Mouse (Mus musculus): ENCODE measurements at regions not wholly inside any gene's neighbourhood (a gene's known extent, or its start where the extent isn't known, plus 50 kb on each side); places are given as distances from the start of the nearest gene placed in this dataset.

DNA sequence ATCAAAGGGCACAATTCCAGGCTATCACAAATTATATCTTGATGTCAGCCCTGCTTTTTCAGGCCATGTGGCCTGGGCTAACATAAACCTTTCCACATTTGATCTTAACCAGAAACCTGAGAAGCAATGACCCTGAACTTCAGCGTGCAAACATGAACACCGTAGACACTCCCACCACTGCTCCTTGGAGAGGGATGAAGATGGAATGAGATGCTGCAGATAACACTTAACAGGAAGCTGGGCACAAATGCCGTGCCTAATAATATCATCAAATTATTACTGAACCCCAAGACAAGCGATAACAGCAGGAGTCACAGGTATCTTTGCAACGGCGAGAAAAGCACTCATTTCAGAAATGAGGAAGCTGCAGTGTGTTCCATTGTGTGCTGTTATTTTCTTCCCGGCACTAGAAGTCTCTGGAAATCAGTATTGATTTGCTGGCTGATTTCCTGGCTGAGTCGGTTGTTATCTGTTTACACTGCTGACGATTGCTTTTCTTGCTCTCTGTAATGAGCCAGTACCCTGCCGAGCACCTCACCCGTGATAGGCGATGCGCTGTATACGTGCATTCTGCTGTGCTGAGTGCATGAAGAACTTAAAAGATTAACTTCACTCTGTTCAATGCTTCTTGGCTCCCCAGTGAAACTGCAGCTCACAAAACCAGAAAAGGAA is 91.0 kb downstream of the Gm21962 start:
- Histone ChIP-seq H3K4me1 (ENCODE audit: control insufficient read depth, insufficient read depth, low read length) (no peaks in the 10 kb centered on the region), H3K9me3 (replicated peaks; ENCODE audit: control insufficient read depth, low read length) (no peaks in the 10 kb centered on the region), H3K27ac (ENCODE audit: low read length) (no peak overlapping the region), H3K4me3 (replicated peaks; ENCODE audit: low read length) (no peak overlapping the region), H3K27me3 (ENCODE audit: control insufficient read depth, insufficient read depth, low read length) (no peaks in the 10 kb centered on the region), H3K4me2 (ENCODE audit: low read depth, low read length) (peak overlapping the region; percentile 27), H3K36me3 (ENCODE audit: control insufficient read depth, insufficient read depth, low read length) (no peaks in the 10 kb centered on the region), H3K9ac (ENCODE audit: low read length) (no peak overlapping the region)
- ATAC-seq (ENCODE audit: insufficient read depth, low FRiP score): peak; percentile 71; the same call in 1 of the 2 replicates
- 40% methylated on average over 14 of the region's 14 CpGs for WGBS

DNA sequence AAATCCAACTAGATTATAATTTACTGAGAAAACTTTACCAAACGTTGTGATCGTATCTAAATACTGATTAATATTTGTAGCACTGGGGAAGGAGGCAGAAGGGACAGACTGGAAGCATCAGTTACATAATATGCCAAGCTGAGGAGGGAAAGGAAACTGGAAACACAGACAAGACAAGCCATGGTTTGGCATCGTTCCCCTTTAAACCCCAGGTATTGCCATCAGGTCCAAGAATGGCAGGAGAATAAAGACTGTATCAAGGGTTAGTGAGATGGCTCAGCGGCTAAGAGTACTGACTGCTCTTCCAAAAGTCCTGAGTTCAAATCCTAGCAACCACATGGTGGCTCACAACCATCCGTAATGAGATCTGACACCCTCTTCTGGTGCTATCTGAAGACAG is 92.1 kb downstream of the Gm21962 start:
- 90% methylated on average over 5 of the region's 5 CpGs for WGBS

DNA sequence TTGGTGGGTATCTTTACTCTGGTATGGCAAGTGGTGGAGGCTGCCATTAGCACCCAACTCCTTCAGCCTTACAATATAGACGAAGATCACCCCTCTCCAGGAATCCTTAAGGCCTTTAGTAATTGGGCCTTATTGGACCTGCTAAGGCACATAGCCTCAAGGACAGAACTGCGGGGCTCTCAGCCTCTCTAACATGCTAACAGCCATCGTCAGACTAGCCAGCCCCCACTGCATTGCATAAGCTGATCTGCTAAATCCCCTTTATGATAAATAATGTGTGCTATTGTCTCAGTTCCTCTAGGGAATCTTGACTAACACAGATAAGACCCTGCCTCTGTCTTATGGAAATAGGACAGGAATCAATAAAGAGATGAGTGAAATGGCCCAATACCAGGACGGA is 95.7 kb upstream of the H2afz start:
- Histone ChIP-seq H3K27me3 (ENCODE audit: control insufficient read depth, insufficient read depth, low read length) (no peaks in the 10 kb centered on the region), H3K4me2 (ENCODE audit: low read depth, low read length) (no peak overlapping the region), H3K9ac (ENCODE audit: low read length) (no peak overlapping the region), H3K4me1 (ENCODE audit: control insufficient read depth, insufficient read depth, low read length) (no peaks in the 10 kb centered on the region), H3K36me3 (ENCODE audit: control insufficient read depth, insufficient read depth, low read length) (no peaks in the 10 kb centered on the region), H3K9me3 (replicated peaks; ENCODE audit: control insufficient read depth, low read length) (no peaks in the 10 kb centered on the region), H3K4me3 (replicated peaks; ENCODE audit: low read length) (no peak overlapping the region), H3K27ac (ENCODE audit: low read length) (no peak overlapping the region)
- WGBS: 77% methylated on average over 4 of the region's 4 CpGs
- no peak for ATAC-seq (ENCODE audit: insufficient read depth, low FRiP score)

More for the DNA sequence above, 92.1 kb downstream of the Gm21962 start:
- H3K4me2 ChIP-seq (ENCODE audit: low read depth, low read length): no peak overlapping the region
- no peaks in the 10 kb centered on the region for H3K9me3 ChIP-seq (replicated peaks; ENCODE audit: control insufficient read depth, low read length)
- H3K36me3 ChIP-seq (ENCODE audit: control insufficient read depth, insufficient read depth, low read length): no peaks in the 10 kb centered on the region
- H3K4me1 ChIP-seq (ENCODE audit: control insufficient read depth, insufficient read depth, low read length): no peaks in the 10 kb centered on the region
- no peak for ATAC-seq (ENCODE audit: insufficient read depth, low FRiP score)
- no peak overlapping the region for H3K4me3 ChIP-seq (replicated peaks; ENCODE audit: low read length)
- no peak overlapping the region for H3K9ac ChIP-seq (ENCODE audit: low read length)
- no peak overlapping the region for H3K27ac ChIP-seq (ENCODE audit: low read length)
- H3K27me3 ChIP-seq (ENCODE audit: control insufficient read depth, insufficient read depth, low read length): no peaks in the 10 kb centered on the region

DNA sequence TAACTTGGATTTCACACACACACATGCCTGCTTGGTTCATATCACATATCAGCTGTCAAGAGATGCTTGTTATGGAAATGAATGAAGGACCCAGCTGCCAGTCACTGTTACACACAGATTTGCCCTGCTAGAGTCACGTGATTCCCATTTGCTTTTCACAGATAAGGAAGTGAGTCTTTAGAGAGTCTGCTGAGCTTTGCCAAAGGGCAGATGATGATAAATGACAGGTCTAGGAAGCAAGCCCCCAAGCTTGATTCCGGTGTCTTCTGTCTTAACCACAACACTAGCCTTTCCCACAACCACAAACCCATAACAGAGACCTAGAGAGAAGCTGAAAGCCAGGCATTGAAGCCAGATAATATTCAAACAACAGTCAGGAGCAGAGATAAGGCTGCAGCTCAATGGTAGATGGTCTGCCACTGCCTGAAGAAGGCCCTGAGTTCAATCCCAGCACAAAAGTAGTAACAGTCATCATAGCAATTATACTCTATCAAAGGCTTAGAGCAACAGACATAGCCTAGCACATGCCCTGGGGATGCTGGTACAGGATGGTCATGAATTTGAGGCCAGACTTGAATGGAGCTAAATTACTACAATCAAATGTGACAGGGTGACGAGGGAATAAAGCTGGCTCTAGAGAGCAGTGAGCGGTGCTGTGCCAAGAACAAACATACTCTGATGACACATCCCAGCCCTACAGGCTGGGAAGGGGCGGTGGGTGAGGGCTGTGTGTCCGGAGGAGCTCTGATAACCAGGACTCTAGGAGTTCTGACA is 89.0 kb upstream of the H2afz start:
- WGBS: 57% methylated on average over 6 of the region's 6 CpGs
- H3K27ac ChIP-seq (ENCODE audit: low read length): no peak overlapping the region
- ATAC-seq (ENCODE audit: insufficient read depth, low FRiP score): no peak
- no peaks in the 10 kb centered on the region for H3K36me3 ChIP-seq (ENCODE audit: control insufficient read depth, insufficient read depth, low read length)
- no peaks in the 10 kb centered on the region for H3K9me3 ChIP-seq (replicated peaks; ENCODE audit: control insufficient read depth, low read length)
- no peak overlapping the region for H3K4me3 ChIP-seq (replicated peaks; ENCODE audit: low read length)
- no peak overlapping the region for H3K4me2 ChIP-seq (ENCODE audit: low read depth, low read length)
- H3K27me3 ChIP-seq (ENCODE audit: control insufficient read depth, insufficient read depth, low read length): peaks cover 8% of the 10 kb centered on the region
- no peaks in the 10 kb centered on the region for H3K4me1 ChIP-seq (ENCODE audit: control insufficient read depth, insufficient read depth, low read length)
- no peak overlapping the region for H3K9ac ChIP-seq (ENCODE audit: low read length)

DNA sequence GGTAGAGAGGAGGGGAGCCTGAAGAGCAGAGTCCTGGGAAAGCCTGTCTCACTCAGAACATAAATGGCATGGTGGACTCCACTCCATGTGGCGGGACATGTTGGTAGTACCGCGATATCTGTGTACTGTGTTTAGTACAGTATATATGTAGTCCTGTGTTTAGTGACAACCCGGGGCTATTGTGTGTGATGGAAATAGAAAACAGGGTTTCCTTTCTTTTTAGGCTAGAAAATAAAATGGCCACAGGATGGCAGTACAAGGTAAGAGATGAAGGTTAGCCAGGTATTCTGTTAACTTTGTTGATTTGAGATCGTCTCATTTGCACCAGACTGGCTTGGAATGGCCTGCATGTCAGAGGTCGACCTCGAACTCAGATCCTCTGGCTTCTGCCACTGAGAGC is 86.2 kb upstream of the H2afz start:
- no peaks in the 10 kb centered on the region for H3K9me3 ChIP-seq (replicated peaks; ENCODE audit: control insufficient read depth, low read length)
- WGBS: 30% methylated on average over 7 of the region's 7 CpGs
- no peaks in the 10 kb centered on the region for H3K36me3 ChIP-seq (ENCODE audit: control insufficient read depth, insufficient read depth, low read length)
- peak overlapping the region; percentile 14; the same call in 1 of the 2 replicates for H3K4me2 ChIP-seq (ENCODE audit: low read depth, low read length)
- H3K4me3 ChIP-seq (replicated peaks; ENCODE audit: low read length): no peak overlapping the region
- peaks cover 8% of the 10 kb centered on the region for H3K27me3 ChIP-seq (ENCODE audit: control insufficient read depth, insufficient read depth, low read length)
- no peak for ATAC-seq (ENCODE audit: insufficient read depth, low FRiP score)
- no peaks in the 10 kb centered on the region for H3K4me1 ChIP-seq (ENCODE audit: control insufficient read depth, insufficient read depth, low read length)
- H3K27ac ChIP-seq (ENCODE audit: low read length): no peak overlapping the region
- 0 out of 2 replicates have a peak overlapping the region, but pooled peaks have one; percentile 18 for H3K9ac ChIP-seq (ENCODE audit: low read length)

DNA sequence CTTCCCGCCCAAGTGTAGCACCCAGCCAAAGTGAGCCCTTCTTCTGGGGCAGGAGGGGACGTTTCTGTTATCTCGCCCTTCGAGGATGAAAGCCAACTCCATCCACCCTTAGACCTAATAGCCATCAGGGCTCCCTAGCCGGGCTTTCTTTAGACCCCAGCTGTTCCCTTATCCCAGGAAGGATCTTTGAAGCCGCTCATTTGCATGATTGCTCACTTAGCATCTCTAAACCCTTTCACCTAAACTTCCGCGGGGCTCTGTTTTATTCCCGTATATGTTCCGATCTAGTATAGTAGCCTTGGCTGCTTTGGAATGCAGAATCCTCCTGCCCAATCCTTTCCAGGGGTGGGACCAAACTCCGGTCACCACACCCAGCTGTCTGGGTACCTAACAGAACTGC is 84.3 kb upstream of the H2afz start:
- H3K27me3 ChIP-seq (ENCODE audit: control insufficient read depth, insufficient read depth, low read length): peaks cover 8% of the 10 kb centered on the region
- H3K4me1 ChIP-seq (ENCODE audit: control insufficient read depth, insufficient read depth, low read length): no peaks in the 10 kb centered on the region
- no peak overlapping the region for H3K9ac ChIP-seq (ENCODE audit: low read length)
- H3K9me3 ChIP-seq (replicated peaks; ENCODE audit: control insufficient read depth, low read length): no peaks in the 10 kb centered on the region
- no peaks in the 10 kb centered on the region for H3K36me3 ChIP-seq (ENCODE audit: control insufficient read depth, insufficient read depth, low read length)
- H3K4me3 ChIP-seq (replicated peaks; ENCODE audit: low read length): no peak overlapping the region
- H3K27ac ChIP-seq (ENCODE audit: low read length): no peak overlapping the region
- no peak for ATAC-seq (ENCODE audit: insufficient read depth, low FRiP score)
- WGBS: 8% methylated on average over 11 of the region's 11 CpGs
- peak overlapping the region; percentile 16; the same call in 1 of the 2 replicates for H3K4me2 ChIP-seq (ENCODE audit: low read depth, low read length)

DNA sequence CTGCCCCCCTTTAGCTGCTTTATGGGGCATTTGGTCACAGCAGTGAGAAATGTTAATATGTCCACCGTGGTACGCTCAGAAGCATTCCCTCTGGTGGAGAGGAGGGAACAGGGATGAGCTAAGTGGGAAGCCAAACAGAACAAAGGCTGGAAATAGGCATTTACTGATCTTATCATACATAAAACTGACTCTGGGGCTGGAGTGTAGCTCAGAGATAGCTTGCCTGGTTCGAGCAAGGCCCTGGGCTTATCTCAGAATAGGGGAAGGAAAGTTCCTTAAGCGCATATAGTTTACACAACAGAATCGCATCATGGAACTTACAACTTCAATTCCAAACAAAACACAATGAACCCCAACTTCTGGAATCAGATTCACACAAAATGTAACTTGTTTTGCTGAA is 81.5 kb upstream of the H2afz start:
- Histone ChIP-seq H3K9me3 (replicated peaks; ENCODE audit: control insufficient read depth, low read length) (no peaks in the 10 kb centered on the region), H3K4me2 (ENCODE audit: low read depth, low read length) (no peak overlapping the region), H3K36me3 (ENCODE audit: control insufficient read depth, insufficient read depth, low read length) (no peaks in the 10 kb centered on the region), H3K9ac (ENCODE audit: low read length) (no peak overlapping the region), H3K4me1 (ENCODE audit: control insufficient read depth, insufficient read depth, low read length) (no peaks in the 10 kb centered on the region), H3K4me3 (replicated peaks; ENCODE audit: low read length) (no peak overlapping the region), H3K27me3 (ENCODE audit: control insufficient read depth, insufficient read depth, low read length) (peaks cover 8% of the 10 kb centered on the region), H3K27ac (ENCODE audit: low read length) (no peak overlapping the region)
- 68% methylated on average over 5 of the region's 5 CpGs for WGBS
- ATAC-seq (ENCODE audit: insufficient read depth, low FRiP score): no peak

DNA sequence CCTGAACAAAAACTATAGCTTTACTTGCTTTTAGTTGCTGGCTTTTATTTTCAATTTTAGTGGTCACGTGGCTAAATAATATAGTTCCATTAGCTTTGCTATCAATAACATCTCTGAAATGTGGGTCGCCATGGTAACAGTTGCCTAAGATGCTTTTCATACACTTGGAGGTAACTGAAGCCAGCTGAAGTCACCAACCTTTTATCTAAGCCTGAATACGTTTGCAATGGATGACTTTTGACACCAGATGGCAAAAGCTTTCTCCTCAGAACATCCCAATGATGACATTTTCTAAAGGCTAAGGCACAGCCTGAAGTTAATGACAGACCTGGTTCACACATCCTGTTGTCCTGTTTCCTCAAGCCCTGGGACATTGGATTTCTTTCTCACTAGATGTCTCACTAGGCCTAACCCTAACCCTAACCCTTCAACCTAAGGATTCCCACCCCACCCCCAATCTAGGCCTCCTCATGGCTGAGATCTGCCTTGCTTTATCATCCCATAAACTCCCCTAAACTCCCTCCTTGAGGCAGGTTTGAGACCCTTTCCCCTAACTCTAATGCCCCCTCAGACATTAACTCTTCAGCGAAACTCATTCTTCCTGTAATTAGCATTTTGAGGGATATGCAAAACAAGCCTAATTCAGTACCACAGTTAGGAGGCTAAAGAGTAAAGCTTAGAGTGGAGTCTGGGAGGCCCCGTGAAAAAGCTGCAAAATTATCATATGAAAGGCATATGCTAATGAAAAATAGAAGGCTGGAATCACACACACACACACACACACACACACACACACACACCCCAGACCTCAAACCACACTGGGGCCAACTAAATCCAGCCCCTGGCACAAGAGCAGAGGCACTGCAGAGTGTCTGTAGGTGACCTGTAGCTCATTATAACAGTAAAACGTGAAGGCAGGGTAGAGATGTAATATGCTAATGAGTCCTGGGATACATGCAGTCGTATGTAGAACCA is 80.1 kb upstream of the H2afz start:
- WGBS: 54% methylated on average over 7 of the region's 7 CpGs
- no peak overlapping the region for H3K4me2 ChIP-seq (ENCODE audit: low read depth, low read length)
- no peak overlapping the region for H3K9ac ChIP-seq (ENCODE audit: low read length)
- no peak overlapping the region for H3K27ac ChIP-seq (ENCODE audit: low read length)
- H3K9me3 ChIP-seq (replicated peaks; ENCODE audit: control insufficient read depth, low read length): no peaks in the 10 kb centered on the region
- H3K4me1 ChIP-seq (ENCODE audit: control insufficient read depth, insufficient read depth, low read length): no peaks in the 10 kb centered on the region
- H3K27me3 ChIP-seq (ENCODE audit: control insufficient read depth, insufficient read depth, low read length): peaks cover 4% of the 10 kb centered on the region
- no peak for ATAC-seq (ENCODE audit: insufficient read depth, low FRiP score)
- H3K4me3 ChIP-seq (replicated peaks; ENCODE audit: low read length): no peak overlapping the region
- H3K36me3 ChIP-seq (ENCODE audit: control insufficient read depth, insufficient read depth, low read length): no peaks in the 10 kb centered on the region

Measured in stomach, embryonic 16.5 days (tissue).